Mouse (Mus musculus) splenic B cell, adult 2 months (primary cell): ENCODE results near the gene Prmt3.

Experiments used
- DNase-seq: peaks from one replicate; pipeline ENCODE4 v3.0.0-alpha.2; 2011; ENCODE audit warnings: low read depth, low spot score
- H3K27me3 ChIP-seq: 2 replicates; pipeline ENCODE4 v1.6.1; 2012; ENCODE audit warnings: mild to moderate bottlenecking, low read length, moderate library complexity, mixed read lengths; ENCODE audit not compliant: control insufficient read depth, poor library complexity, insufficient read depth, severe bottlenecking
- H3K36me3 ChIP-seq: 2 replicates; pipeline ENCODE4 v1.6.1; 2012; ENCODE audit warnings: mild to moderate bottlenecking, low read length, moderate library complexity, mixed read lengths; ENCODE audit not compliant: control insufficient read depth, poor library complexity, insufficient read depth, severe bottlenecking

Prmt3 gene

DNA sequence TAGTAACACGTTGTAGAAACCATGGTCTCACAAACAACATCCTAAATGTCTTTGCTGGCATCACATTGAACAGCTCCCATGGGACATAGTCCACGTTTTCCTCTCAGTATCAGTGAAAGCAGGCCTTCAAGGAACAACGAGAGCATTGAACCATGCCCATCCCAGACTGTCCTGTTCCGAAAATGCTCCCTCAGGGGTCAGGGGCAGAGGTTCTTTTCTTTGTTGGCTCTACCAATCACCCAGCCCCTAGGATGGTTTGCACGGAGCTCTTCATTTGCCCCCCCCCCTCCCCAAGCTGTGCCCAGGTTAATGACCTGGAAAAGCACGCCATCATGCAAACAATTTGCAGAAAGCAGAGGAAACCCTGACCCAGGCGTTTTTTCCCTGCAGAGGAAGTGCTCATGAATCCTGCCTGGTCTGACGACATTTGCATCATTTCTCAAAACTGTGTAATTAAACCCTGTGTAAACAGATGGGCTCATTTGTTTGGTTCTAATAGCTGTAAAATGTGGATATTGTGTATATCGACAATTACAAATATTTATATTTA is 123.9 kb downstream of the Prmt3 start:
- Histone ChIP-seq H3K36me3 (no peaks in the 10 kb centered on the region), H3K27me3 (no peaks in the 10 kb centered on the region)
- no peak for DNase-seq

- DNase-seq, result no peak
- Histone ChIP-seq H3K27me3 (no peaks in the 10 kb centered on the region; the same call in 1 of the 2 replicates), H3K36me3 (no peaks in the 10 kb centered on the region)
Measured at GRCm38 (mm10) chr7:49907191-49908171, 129.3 kb downstream of the Prmt3 start.
